Mouse (Mus musculus) cerebellum, adult 2 months (tissue): ENCODE data around the gene Ppp1r14d.

ENCODE experiments used
- CTCF ChIP-seq: fragments of 200-500 bp; IDR thresholded peaks from 2 replicates; pipeline ENCODE4 v1.5.1; 2011; ENCODE audit warnings: low read depth, mild to moderate bottlenecking, control low read depth, low read length, moderate library complexity, borderline replicate concordance; ENCODE audit not compliant: insufficient read depth
- POLR2A ChIP-seq: fragments of 200-500 bp; IDR thresholded peaks from 2 replicates; pipeline ENCODE4 v1.6.1; 2011; ENCODE audit warnings: low read length, control low read depth, borderline replicate concordance; ENCODE audit not compliant: insufficient read depth

GRCm38 (mm10) chr2:119261326-119261725 is 31.6 kb upstream of the Ppp1r14d start:
- no peak for TF ChIP-seq CTCF
- TF ChIP-seq POLR2A: no peak
